Mouse (Mus musculus): ENCODE measurements at regions not wholly inside any gene's neighbourhood (a gene's known extent, or its start where the extent isn't known, plus 50 kb on each side); places are given as distances from the start of the nearest gene placed in this dataset.

- DNase-seq: no peak
Measured at GRCm38 (mm10) chr17:72993134-72993533, 75.0 kb downstream of the Lbh start.

- DNase-seq: no peak
Measured at GRCm38 (mm10) chr17:72993626-72994025, 75.5 kb downstream of the Lbh start.

- no peak for DNase-seq
Measured at GRCm38 (mm10) chr17:72996539-72996938, 78.4 kb downstream of the Lbh start.

GRCm38 (mm10) chr17:72997301-72997921, 79.3 kb downstream of the Lbh start:
- no peak for DNase-seq

- no peak for DNase-seq
Measured at GRCm38 (mm10) chr17:73005100-73005499, 87.0 kb downstream of the Lbh start.

GRCm38 (mm10) chr17:73008901-73009300, 90.8 kb downstream of the Lbh start:
- DNase-seq: peak; percentile 70

GRCm38 (mm10) chr17:73009962-73010361, 91.9 kb downstream of the Lbh start:
- peak; percentile 75 for DNase-seq

GRCm38 (mm10) chr17:73012356-73012755, 94.3 kb downstream of the Lbh start:
- no peak for DNase-seq

- no peak for DNase-seq
Measured at GRCm38 (mm10) chr17:73012954-73013353, 94.8 kb upstream of the Lclat1 start.

GRCm38 (mm10) chr17:73014090-73014853, 93.5 kb upstream of the Lclat1 start:
- DNase-seq: peak; percentile 31

- no peak for DNase-seq
Measured at GRCm38 (mm10) chr17:73017173-73017572, 90.6 kb upstream of the Lclat1 start.

GRCm38 (mm10) chr17:73022630-73023051, 85.1 kb upstream of the Lclat1 start:
- DNase-seq: peak; percentile 71

GRCm38 (mm10) chr17:73023362-73024107, 84.2 kb upstream of the Lclat1 start:
- DNase-seq: no peak

GRCm38 (mm10) chr17:73027122-73027521, 80.7 kb upstream of the Lclat1 start:
- DNase-seq: no peak

- no peak for DNase-seq
Measured at GRCm38 (mm10) chr17:73031796-73032195, 76.0 kb upstream of the Lclat1 start.

- no peak for DNase-seq
Measured at GRCm38 (mm10) chr17:73032326-73032725, 75.5 kb upstream of the Lclat1 start.

GRCm38 (mm10) chr17:73034420-73034819, 73.4 kb upstream of the Lclat1 start:
- DNase-seq: peak; percentile 31

GRCm38 (mm10) chr17:73034981-73035481, 72.8 kb upstream of the Lclat1 start:
- no peak for DNase-seq

- no peak for DNase-seq
Measured at GRCm38 (mm10) chr17:73036845-73037244, 70.9 kb upstream of the Lclat1 start.

GRCm38 (mm10) chr17:73038586-73038985, 69.2 kb upstream of the Lclat1 start:
- DNase-seq: no peak

- no peak for DNase-seq
Measured at GRCm38 (mm10) chr17:73044918-73045580, 62.7 kb upstream of the Lclat1 start.

GRCm38 (mm10) chr17:73046985-73047384, 60.8 kb upstream of the Lclat1 start:
- no peak for DNase-seq

GRCm38 (mm10) chr17:73048164-73048563, 59.6 kb upstream of the Lclat1 start:
- no peak for DNase-seq
